Mouse (Mus musculus) mature B cell (primary cell): ENCODE measurements around the gene Tmem252.

Source experiments
- in situ Hi-C: fragments of 300-500 bp; cut with MboI; formaldehyde crosslinking; loops from 2 replicates; pipeline ENCODE4 v1.14.3; 2019

Tmem252 gene

GRCm38 (mm10) chr19:24724362-24724761, 50.6 kb downstream of the Tmem252 start:
- in situ Hi-C loops, result no loop called here

GRCm38 (mm10) chr19:24730661-24731060, 56.9 kb downstream of the Tmem252 start:
- in situ Hi-C loops, result no loop called here
